Mouse (Mus musculus): ENCODE results near the gene Aebp2. TPM values are rescaled to one million over a fixed set of nuclear protein-coding genes. Genes with fewer than 3 reads are reported as not detected.

The Aebp2 gene
- polyA plus RNA-seq, 1 experiment, result 47.9 TPM

GRCm38 (mm10) chr6:140603228-140603944 lies 19.1 kb upstream of the Aebp2 start:
- TF ChIP-seq GATA1 (IDR thresholded peaks at IDR 0.05; ENCODE audit: low read length), result no peak

GRCm38 (mm10) chr6:140605732-140606131 lies 16.7 kb upstream of the Aebp2 start:
- TF ChIP-seq GATA1 (IDR thresholded peaks at IDR 0.05; ENCODE audit: low read length), result no peak

- no peak for TF ChIP-seq GATA1 (IDR thresholded peaks at IDR 0.05; ENCODE audit: low read length)
These were observed 15.9 kb upstream of the Aebp2 start for GRCm38 (mm10) chr6:140606534-140606933.

DNA sequence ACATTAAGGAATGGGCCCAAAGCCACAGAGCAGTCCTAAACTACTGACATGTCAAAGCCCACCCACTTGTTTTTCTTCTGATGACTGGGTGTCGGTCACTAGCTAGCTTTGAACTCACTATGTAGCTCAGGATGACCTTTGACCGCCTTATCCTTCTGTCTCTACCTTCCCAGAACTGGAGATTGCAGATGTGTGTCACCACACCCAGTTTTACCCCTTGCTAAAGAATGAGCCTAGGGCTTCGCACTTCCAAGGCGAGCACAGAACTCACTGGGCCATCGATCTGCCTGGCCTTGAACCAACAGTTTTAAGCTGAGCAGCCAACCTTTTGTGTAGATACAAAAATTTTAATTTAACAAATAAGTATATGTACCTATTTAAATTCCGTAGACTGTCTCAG lies 13.8 kb upstream of the Aebp2 start:
- no peak for TF ChIP-seq GATA1 (IDR thresholded peaks at IDR 0.05; ENCODE audit: low read length)

DNA sequence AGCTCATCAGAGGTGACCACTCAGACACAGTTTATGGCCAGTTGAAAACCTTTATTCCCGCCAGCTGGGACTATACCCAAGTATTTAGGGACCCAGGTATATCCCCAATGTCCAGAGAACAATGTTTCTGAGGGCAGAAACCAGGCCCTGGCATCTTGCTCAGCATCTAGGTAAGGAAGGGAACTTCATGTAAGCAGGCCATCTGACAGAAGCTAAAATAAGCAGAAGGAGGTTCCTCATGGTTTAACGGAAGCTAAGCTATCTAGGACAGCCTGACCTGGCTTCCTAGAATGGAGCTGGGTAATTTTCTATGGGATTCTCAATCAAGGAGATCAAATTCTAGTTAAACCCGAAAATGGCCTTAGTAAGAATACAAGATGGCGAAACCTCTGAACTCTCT lies 12.9 kb upstream of the Aebp2 start:
- no peak for TF ChIP-seq GATA1 (IDR thresholded peaks at IDR 0.05; ENCODE audit: low read length)

DNA sequence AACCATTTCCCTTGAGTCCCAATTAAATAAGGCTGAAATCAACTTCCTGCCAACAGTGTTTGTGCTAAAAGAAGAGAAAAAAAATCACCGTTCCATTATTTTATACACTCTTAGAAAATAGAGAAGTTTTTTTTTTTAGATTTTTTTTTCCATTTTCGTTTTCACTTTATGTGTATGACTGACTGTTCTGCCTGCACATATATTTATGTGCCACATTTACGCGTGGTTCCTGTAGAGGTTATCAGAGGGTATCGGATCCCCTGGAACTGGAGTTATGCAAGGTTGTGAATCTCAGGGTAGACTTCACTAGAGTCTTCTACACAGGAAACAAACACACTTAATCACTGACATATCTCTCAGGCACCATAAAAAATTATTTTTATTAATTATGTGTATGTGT lies 12.3 kb upstream of the Aebp2 start:
- no peak for TF ChIP-seq GATA1 (IDR thresholded peaks at IDR 0.05; ENCODE audit: low read length)

- TF ChIP-seq GATA1 (IDR thresholded peaks at IDR 0.05; ENCODE audit: low read length), result no peak
These were observed 11.2 kb upstream of the Aebp2 start for GRCm38 (mm10) chr6:140611282-140611681.

GRCm38 (mm10) chr6:140611893-140612473 lies 10.5 kb upstream of the Aebp2 start:
- no peak for TF ChIP-seq GATA1 (IDR thresholded peaks at IDR 0.05; ENCODE audit: low read length)

- no peak for TF ChIP-seq GATA1 (IDR thresholded peaks at IDR 0.05; ENCODE audit: low read length)
These were observed 8.6 kb upstream of the Aebp2 start for GRCm38 (mm10) chr6:140613822-140614221.

- TF ChIP-seq GATA1 (IDR thresholded peaks at IDR 0.05; ENCODE audit: low read length), result no peak
These were observed 7.8 kb upstream of the Aebp2 start for GRCm38 (mm10) chr6:140614711-140615110.

GRCm38 (mm10) chr6:140620531-140621349 lies 1.7 kb upstream of the Aebp2 start:
- no peak for TF ChIP-seq GATA1 (IDR thresholded peaks at IDR 0.05; ENCODE audit: low read length)

DNA sequence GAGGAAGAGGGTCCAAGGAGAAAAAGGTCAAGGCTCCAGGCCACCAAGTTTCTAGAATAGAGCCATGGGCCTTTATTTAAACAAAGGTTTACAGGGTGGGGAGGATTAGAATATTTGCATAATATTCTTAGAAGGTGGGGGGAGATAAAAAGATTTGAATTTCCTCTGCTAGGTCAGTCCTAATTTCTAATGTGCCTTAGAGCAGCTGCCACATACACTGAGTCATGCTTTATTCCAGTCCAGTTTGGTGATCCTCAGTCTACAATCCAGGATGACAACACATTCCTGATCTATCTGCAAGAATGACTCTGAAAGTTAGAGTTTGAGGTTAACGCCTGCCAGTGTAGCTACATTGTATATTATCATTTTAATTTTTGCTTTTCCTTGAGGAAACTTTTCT lies 841 bp upstream of the Aebp2 start:
- TF ChIP-seq GATA1 (IDR thresholded peaks at IDR 0.05; ENCODE audit: low read length), result no peak

DNA sequence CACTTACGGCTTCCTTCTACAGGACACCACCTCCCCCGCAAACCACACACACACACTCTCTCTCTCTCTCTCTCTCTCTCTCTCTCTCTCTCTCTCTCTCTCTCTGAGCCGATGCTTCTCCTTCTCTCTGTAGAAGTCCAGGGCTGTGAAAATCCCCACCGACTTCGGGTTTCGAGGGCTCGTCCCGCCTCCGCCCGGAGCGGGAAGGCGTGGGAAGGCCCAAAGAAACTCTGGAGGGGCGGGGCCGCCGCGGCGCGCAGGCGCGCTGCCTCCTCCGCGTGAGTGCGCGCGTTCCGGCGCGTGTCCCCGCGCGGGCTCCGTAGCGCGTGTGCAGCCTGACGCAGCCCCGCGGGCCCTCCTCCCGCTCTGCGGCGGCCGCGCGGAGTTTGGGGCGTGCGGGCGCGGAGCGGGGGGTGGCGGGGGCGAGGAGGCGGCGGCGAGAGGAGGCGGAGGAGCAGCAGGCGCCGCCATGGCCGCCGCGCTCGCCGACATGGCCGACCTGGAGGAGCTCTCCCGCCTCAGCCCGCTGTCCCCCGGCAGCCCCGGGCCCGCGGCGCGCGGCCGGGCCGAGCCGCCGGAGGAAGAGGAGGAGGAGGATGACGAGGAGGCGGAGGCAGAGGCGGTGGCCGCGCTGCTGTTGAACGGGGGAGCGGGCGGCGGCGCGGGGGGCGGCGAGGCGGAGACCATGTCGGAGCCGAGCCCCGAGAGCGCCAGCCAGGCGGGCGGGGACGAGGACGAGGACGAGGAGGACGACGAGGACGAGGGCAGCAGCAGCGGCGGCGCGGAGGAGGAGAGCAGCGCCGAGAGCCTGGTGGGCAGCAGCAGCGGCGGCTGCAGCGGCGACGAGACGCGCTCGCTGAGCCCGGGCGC lies 998 bp downstream of the Aebp2 start:
- TF ChIP-seq GATA1 (IDR thresholded peaks at IDR 0.05; ENCODE audit: low read length), result no peak

DNA sequence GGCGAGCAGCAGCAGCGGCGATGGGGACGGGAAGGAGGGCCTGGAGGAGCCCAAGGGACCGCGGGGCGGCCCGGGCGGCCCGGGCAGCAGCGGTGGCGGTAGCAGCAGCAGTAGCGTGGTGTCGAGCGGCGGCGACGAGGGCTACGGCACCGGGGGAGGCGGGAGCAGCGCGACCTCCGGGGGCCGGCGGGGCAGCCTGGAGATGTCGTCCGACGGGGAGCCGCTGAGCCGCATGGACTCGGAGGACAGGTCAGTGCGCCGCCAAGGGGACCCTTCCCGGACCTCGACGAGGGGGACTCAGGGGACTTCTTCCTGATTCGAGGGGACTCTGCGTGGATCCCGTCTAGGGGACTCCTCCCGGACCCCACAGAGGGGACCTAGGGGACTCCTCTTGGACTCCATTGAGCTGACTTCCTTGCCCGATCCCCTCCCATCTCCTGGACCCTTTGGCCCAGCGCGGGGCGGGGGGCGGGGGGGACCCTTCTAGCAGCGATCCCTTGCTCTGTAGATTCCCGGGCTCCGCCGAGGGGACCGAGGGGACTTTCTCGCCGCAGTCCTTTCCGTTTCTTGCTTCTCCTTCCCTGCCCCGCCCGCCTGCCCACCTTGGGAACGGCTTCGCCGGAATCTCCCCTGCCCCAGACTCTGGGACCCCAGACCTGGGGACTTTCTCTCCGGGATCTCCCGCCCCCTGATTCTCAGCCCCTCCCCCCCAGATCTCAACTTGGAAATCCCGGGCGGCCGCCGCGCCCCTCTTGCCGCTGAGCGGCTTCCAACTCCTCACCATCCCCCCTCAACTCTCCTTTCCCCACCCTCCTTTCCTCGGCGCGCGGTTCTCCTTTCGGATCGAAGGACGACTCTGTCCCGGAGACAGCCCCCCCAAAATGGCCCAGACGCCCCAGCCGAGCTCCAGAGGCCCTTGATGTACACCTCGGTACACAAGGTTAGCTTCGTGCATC lies 1.9 kb downstream of the Aebp2 start:
- no peak for TF ChIP-seq GATA1 (IDR thresholded peaks at IDR 0.05; ENCODE audit: low read length)
